Mouse (Mus musculus): Measurements from ENCODE around the gene Slf1. TPM values are rescaled to one million over a fixed set of nuclear protein-coding genes. Genes with fewer than 3 reads are reported as not detected.
"Not testable (repeated sequence)": the region's sequence is repeated elsewhere in the genome, so short reads cannot be mapped to it uniquely, and the experiment has no call there.

Gene Slf1
- polyA plus RNA-seq (2016; fragmentation: Nextera tagmentation; extraction: Ambion mirVana) = 28.0 and 42.8 TPM in 2 replicates

- H3K9me3 ChIP-seq = no peaks in the 10 kb centered on the region
- H3K36me3 ChIP-seq = 0 out of 2 replicates have a peak, but pooled peaks cover 5% of the 10 kb centered on the region
- WGBS = under 1% methylated on average over 65 of the region's 65 CpGs
- H3K27me3 ChIP-seq (ENCODE audit: insufficient read depth, poor library complexity, severe bottlenecking) = no peaks in the 10 kb centered on the region
- peak; percentile 92 for DNase-seq (ENCODE audit: low spot score)
- H3K4me1 ChIP-seq (replicated peaks) = peaks cover 22% of the 10 kb centered on the region; the same call in 1 of the 2 replicates
- H3K4me3 ChIP-seq = peak within 1 kb of the TSS; percentile 92
- peak within 1 kb of the TSS; percentile 95 for H3K27ac ChIP-seq
Observed at GRCm38 (mm10) chr13:77134931-77135620, at the start of gene Slf1, which contains the start of gene 2210408I21Rik. TSS of gene Slf1 (minus strand) at chr13:77135473. TSS of gene 2210408I21Rik (plus strand) at chr13:77135540.

DNA sequence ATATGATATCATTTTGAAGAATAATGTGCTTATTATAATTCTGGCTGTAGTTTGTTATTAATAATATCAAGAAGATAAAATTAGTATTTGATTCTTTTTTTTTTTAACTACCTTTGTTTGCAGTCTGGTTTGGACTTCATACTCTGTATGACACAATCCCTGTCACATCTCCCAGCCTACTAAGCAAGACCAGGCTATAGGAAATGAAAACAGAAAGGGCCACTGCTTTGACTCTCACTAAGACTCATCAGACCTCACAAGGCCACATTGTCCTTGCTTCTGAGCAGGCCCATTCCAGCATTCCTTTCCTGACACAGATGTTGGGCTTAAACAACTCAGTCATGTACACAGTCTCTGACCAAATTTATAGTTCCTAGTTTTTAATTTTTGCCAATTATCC is 42.7 kb upstream of the Slf1 start:
- H3K4me1 ChIP-seq (replicated peaks) = no peaks in the 10 kb centered on the region
- H3K27ac ChIP-seq = no peak overlapping the region
- no peak for DNase-seq (ENCODE audit: low spot score)
- H3K27me3 ChIP-seq (ENCODE audit: insufficient read depth, poor library complexity, severe bottlenecking) = no peaks in the 10 kb centered on the region
- H3K4me3 ChIP-seq = no peak overlapping the region
- H3K36me3 ChIP-seq = no peaks in the 10 kb centered on the region
- H3K9me3 ChIP-seq = no peaks in the 10 kb centered on the region

DNA sequence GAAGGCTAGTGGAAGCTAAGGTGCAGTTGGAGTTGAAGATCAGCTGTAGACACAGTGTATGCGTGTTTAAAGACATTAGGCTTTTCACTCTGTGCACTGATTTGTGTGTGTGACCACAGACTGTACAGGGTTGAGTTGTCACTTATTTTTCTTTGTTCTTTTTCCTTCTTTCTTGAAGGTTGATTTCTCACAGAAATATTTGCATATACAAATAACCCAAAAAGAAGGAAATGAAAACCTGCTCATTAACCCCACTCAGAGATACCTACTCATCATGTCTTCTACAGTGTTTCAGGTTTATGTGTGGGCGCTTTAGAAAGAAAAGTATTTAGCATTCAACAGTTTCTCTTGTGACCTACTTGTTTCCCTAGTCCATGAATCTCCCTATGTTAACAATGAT is 5.6 kb upstream of the Slf1 start:
- no peak overlapping the region for H3K4me3 ChIP-seq
- H3K4me1 ChIP-seq (replicated peaks) = peaks cover 7% of the 10 kb centered on the region; the same call in 1 of the 2 replicates
- no peaks in the 10 kb centered on the region for H3K36me3 ChIP-seq
- no peak overlapping the region for H3K27ac ChIP-seq
- WGBS = 92% methylated on average over 2 of the region's 2 CpGs
- no peaks in the 10 kb centered on the region for H3K9me3 ChIP-seq
- H3K27me3 ChIP-seq (ENCODE audit: insufficient read depth, poor library complexity, severe bottlenecking) = no peaks in the 10 kb centered on the region
- DNase-seq (ENCODE audit: low spot score) = no peak

- Histone ChIP-seq H3K9me3 (no peaks in the 10 kb centered on the region), H3K4me1 (replicated peaks) (peaks cover 22% of the 10 kb centered on the region; the same call in 1 of the 2 replicates), H3K27me3 (ENCODE audit: insufficient read depth, poor library complexity, severe bottlenecking) (no peaks in the 10 kb centered on the region), H3K4me3 (peak overlapping the region; percentile 92), H3K36me3 (0 out of 2 replicates have a peak, but pooled peaks cover 5% of the 10 kb centered on the region), H3K27ac (peak overlapping the region; percentile 95)
- whole genome bisulfite sequencing = under 1% methylated on average over 11 of the region's 11 CpGs
- no peak for DNase-seq (ENCODE audit: low spot score)
Observed at GRCm38 (mm10) chr13:77135621-77135981, 328 bp upstream of the Slf1 start.

GRCm38 (mm10) chr13:77131132-77131531 is 4.1 kb downstream of the Slf1 start:
- H3K4me1 ChIP-seq (replicated peaks) = peaks cover 17% of the 10 kb centered on the region; the same call in 1 of the 2 replicates
- DNase-seq (ENCODE audit: low spot score) = no peak
- H3K27me3 ChIP-seq (ENCODE audit: insufficient read depth, poor library complexity, severe bottlenecking) = no peaks in the 10 kb centered on the region
- 82% methylated on average over 2 of the region's 2 CpGs for WGBS
- no peak overlapping the region for H3K4me3 ChIP-seq
- no peak overlapping the region for H3K27ac ChIP-seq
- no peaks in the 10 kb centered on the region for H3K9me3 ChIP-seq
- 0 out of 2 replicates have a peak, but pooled peaks cover 5% of the 10 kb centered on the region for H3K36me3 ChIP-seq

GRCm38 (mm10) chr13:77128240-77128639 is 7.0 kb downstream of the Slf1 start:
- Histone ChIP-seq H3K9me3 (no peaks in the 10 kb centered on the region), H3K4me1 (replicated peaks) (0 out of 2 replicates have a peak, but pooled peaks cover 5% of the 10 kb centered on the region), H3K4me3 (no peak overlapping the region), H3K27ac (no peak overlapping the region), H3K27me3 (ENCODE audit: insufficient read depth, poor library complexity, severe bottlenecking) (no peaks in the 10 kb centered on the region), H3K36me3 (peaks cover 29% of the 10 kb centered on the region)
- whole genome bisulfite sequencing = 87% methylated on average over 2 of the region's 2 CpGs
- no peak for DNase-seq (ENCODE audit: low spot score)

- WGBS = 88% methylated on average over 3 of the region's 3 CpGs
- no peaks in the 10 kb centered on the region for H3K4me1 ChIP-seq (replicated peaks)
- no peak for DNase-seq (ENCODE audit: low spot score)
Observed at GRCm38 (mm10) chr13:77125159-77125558, 10.1 kb downstream of the Slf1 start.

DNA sequence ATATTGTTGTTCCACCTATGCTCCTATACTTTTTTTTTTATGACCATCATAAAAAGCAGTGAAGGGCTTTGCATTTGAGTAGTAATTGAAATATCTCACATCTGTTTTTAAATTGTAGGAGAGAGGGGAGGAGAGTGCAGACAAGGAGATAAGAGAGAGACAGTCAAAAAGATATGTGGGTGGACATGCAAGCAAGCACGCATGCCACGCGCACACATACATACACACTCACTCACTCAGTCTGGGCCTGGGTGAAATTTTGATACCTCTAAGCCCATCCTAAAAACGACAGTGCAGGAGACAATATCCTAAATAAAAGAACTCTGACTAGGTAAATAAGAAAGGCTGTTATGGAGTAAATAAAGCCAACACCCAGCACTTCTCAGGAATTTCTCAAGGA is 16.6 kb downstream of the Slf1 start:
- H3K4me1 ChIP-seq (replicated peaks) = no peaks in the 10 kb centered on the region
- H3K9me3 ChIP-seq = no peaks in the 10 kb centered on the region
- no peak overlapping the region for H3K27ac ChIP-seq
- 97% methylated on average over 4 of the region's 4 CpGs for WGBS
- H3K36me3 ChIP-seq = peaks cover 39% of the 10 kb centered on the region
- no peaks in the 10 kb centered on the region for H3K27me3 ChIP-seq (ENCODE audit: insufficient read depth, poor library complexity, severe bottlenecking)
- no peak overlapping the region for H3K4me3 ChIP-seq
- DNase-seq (ENCODE audit: low spot score) = no peak

More at GRCm38 (mm10) chr13:77125159-77125558, 10.1 kb downstream of the Slf1 start:
- Histone ChIP-seq H3K27me3 (ENCODE audit: insufficient read depth, poor library complexity, severe bottlenecking) (no peaks in the 10 kb centered on the region), H3K4me3 (no peak overlapping the region), H3K36me3 (peaks cover 43% of the 10 kb centered on the region), H3K27ac (no peak overlapping the region), H3K9me3 (no peaks in the 10 kb centered on the region)

- no peaks in the 10 kb centered on the region for H3K27me3 ChIP-seq (ENCODE audit: insufficient read depth, poor library complexity, severe bottlenecking)
- H3K27ac ChIP-seq = no peak overlapping the region
- no peaks in the 10 kb centered on the region for H3K4me1 ChIP-seq (replicated peaks)
- DNase-seq (ENCODE audit: low spot score) = no peak
- H3K36me3 ChIP-seq = peaks cover 52% of the 10 kb centered on the region
- no peak overlapping the region for H3K4me3 ChIP-seq
- no peaks in the 10 kb centered on the region for H3K9me3 ChIP-seq
Observed at GRCm38 (mm10) chr13:77107734-77108133, 27.5 kb downstream of the Slf1 start.

DNA sequence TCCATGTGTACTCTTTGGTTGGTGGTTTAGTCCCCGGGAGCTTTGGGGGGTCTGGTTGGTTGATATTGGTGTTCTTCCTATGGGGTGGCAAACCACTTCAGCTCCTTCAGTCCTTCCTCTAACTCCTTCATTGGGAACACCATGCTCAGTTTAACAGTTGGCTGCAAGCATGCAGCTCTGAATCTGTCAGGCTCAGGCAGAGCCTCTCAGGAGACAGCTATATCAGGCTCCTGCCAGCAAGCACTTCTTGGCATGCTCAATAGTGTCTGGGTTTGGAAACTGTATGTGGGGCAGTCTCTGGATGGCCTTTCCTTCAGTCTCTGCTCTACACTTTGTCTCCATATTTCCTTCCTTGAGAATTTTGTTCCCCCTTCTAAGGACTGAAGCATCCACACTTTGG is 42.4 kb downstream of the Slf1 start:
- H3K4me1 ChIP-seq (replicated peaks); DNase-seq (ENCODE audit: low spot score); H3K9me3 ChIP-seq; H3K27me3 ChIP-seq (ENCODE audit: insufficient read depth, poor library complexity, severe bottlenecking); H3K4me3 ChIP-seq; H3K27ac ChIP-seq: not testable (repeated sequence)
- peaks cover 74% of the 10 kb centered on the region for H3K36me3 ChIP-seq
- 100% methylated on average over 1 of the region's 1 CpGs for WGBS

DNA sequence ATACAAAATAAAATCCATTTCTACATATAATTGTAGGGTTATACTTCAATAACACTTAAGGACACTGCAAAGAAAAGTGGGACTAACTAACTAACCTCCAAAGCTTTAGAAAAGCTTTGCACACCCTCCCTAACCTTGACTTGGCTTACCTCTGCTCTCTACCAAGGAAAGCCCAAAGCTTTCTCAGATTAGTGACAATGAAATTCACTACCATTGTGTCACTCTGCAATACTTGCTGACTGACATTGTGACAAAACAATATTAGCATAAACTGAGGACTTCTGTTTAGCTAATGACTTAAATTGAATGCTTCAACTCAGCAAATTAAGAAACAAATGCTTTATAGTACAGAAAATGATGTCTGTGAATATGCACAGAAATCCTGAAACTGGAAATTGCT is 63.2 kb downstream of the Slf1 start:
- Histone ChIP-seq H3K4me1 (replicated peaks) (no peaks in the 10 kb centered on the region), H3K27me3 (ENCODE audit: insufficient read depth, poor library complexity, severe bottlenecking) (no peaks in the 10 kb centered on the region), H3K27ac (no peak overlapping the region), H3K4me3 (no peak overlapping the region), H3K9me3 (peaks cover 11% of the 10 kb centered on the region), H3K36me3 (peaks cover 38% of the 10 kb centered on the region)
- DNase-seq (ENCODE audit: low spot score) = no peak

- 100% methylated on average over 1 of the region's 1 CpGs for WGBS
- no peak overlapping the region for H3K27ac ChIP-seq
- no peak for DNase-seq (ENCODE audit: low spot score)
- no peak overlapping the region for H3K4me3 ChIP-seq
- H3K9me3 ChIP-seq = no peaks in the 10 kb centered on the region
- H3K27me3 ChIP-seq (ENCODE audit: insufficient read depth, poor library complexity, severe bottlenecking) = no peaks in the 10 kb centered on the region
- H3K4me1 ChIP-seq (replicated peaks) = no peaks in the 10 kb centered on the region
- H3K36me3 ChIP-seq = peaks cover 22% of the 10 kb centered on the region; the same call in 1 of the 2 replicates
Observed at GRCm38 (mm10) chr13:77068847-77069246, 66.4 kb downstream of the Slf1 start.

DNA sequence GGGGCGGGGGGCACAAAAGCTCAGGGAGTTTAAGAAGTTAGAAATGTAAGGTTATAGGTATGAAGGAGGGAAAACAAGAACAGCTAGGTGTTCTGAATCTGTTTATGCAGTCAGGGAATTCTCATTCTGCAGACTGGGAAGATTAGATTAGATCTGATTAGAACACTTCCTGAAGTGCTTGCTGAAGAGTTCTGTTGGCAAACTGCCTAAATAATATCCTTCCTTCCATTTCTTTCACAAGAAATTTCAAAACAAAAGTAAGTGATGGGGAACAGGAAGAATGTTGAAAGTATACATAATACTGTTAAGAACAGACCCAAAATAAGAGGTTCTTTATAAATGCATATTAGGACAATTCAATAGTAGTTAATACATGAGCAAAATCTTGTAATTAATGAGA is 72.1 kb downstream of the Slf1 start:
- DNase-seq (ENCODE audit: low spot score) = no peak
- no peaks in the 10 kb centered on the region for H3K9me3 ChIP-seq
- no peaks in the 10 kb centered on the region for H3K4me1 ChIP-seq (replicated peaks)
- no peak overlapping the region for H3K4me3 ChIP-seq
- WGBS = 95% methylated on average over 1 of the region's 1 CpGs
- H3K36me3 ChIP-seq = peaks cover 32% of the 10 kb centered on the region
- H3K27ac ChIP-seq = no peak overlapping the region
- H3K27me3 ChIP-seq (ENCODE audit: insufficient read depth, poor library complexity, severe bottlenecking) = no peaks in the 10 kb centered on the region

Data from hindbrain, embryonic 10.5 days (tissue).